Mouse (Mus musculus) adrenal gland, postnatal 0 days (tissue): ENCODE results near the gene Eprs. TPM values are rescaled to one million over a fixed set of nuclear protein-coding genes. Genes with fewer than 3 reads are reported as not detected.

ENCODE experiments used
- microRNA-seq: library from miRNA; unstranded; fragments of <30 nt; microRNA quantifications from one replicate; pipeline ENCODE4, GENCODE M21; 2016; ENCODE audit warnings: borderline replicate concordance; ENCODE audit not compliant: insufficient number of aligned reads
- polyA plus RNA-seq: library from polyadenylated mRNA; unstranded; fragments of >200 nt; fragmentation: Nextera tagmentation; extraction: Ambion mirVana; gene quantifications from 2 replicates; pipeline ENCODE4 v1.2.1, GENCODE M21; 2015

Eprs gene
- 53.7 and 77.0 TPM in 2 replicates for polyA plus RNA-seq

DNA sequence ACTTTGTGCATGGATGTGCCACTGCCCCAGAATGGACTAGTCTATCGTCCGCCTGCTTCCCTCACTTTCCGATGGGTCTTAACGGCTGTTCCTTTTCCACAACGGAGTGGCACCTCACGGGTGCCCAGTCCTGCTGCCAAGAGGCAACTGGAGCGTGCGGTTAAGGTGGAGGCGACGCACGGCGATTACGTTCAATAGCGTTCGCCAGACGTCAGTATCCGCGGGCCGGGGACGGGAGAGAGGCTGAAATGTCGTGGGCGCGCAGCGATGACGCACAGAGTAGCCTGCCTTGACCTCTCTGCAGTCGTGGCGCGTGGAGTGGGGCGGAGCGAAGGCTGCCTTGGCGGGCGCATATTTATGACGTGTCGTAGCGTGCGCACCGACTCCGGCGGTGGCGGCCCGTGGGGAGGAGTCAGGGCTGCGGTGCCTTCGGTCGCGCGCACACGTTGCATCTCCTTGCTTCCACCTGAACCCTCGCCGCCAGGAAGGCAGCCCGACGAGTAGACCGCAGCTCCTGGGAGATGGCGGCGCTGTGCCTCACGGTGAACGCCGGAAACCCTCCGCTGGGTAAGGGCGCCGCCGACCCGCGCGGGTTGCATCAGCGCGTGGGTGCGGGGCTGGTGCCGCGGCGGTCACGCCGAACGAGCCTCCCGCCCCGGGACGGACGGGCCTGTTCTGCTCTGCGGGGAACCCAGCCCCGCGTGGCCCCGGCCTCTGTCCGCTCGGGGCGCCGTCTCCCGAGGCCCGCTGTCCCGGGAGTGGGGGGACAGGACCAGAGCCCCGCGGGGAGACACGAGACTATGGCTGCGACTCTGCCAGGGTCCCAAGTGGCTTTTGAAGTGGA, at the start of gene Eprs:
Eprs (plus strand) TSS at position 368 of the 844 bp plus-strand sequence.

DNA sequence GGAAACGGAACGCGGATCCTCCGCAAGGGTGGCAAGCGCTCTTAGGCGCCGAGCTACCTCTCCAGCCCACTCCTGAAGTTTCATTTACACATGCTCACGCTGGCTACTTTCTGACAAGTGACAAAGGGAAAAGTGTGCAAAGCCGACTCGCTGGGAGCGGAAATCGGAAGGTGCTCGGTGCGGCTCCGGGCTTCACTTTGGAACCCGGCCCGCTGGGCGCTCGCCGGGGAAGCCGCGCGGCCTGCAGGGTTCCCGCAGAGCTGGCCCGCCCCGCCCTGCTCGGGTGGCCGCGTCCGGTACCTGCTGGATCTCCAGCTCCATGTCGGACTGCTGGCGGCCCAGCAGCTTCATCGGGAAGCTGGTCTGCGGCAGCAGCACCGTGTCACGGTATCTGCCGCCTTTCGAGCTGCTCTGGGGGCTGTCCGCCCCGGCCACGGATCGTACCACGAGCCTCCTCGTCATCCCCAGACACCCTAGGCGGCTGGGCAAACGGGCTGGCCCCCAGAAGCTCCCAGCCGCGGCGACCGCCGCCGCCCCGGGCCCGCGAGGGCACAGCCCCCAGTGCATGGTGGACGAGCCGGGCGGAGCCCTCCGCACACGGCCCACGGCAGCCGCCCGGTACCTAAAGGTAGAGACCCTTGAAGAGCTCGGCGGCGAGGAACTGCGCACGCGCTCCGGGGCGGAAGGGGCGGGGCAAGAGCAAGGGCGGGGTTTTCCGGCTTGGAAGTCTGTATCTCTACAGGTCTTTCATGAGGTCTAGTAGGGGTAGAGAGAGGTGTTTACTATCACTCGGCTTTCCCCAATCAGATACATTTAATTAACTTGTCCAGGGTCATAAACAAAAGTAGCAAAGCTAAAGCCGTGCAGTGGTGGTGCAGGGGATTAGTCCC, 33.9 kb upstream of the Eprs start, which contains the start of gene Iars2:
Iars2 (minus strand) TSS at position 676 of the 890 bp plus-strand sequence.

DNA sequence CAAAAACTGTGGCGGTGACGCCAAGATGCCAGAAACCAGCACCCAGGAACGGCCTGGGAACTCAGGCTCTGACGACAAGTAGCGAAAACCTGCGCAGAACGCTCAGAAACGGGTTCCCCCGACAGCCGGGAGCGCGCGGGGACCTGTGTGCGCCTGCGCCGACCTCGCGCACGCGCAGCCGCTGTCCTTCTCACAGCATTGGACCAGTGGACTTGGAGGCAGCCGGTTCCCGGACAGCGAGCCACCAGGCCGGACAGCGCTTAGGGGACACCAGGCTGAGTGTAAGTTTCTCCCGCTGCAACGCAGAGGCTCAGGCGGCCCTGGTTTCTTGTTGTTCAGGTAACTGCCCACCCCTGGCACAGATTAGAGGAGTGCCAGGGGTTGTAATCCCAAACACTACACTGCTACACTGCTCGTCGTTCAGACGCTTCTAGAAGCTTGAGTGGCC, 30.8 kb upstream of the Eprs start, which contains the start of gene Bpnt1:
Bpnt1 (plus strand) TSS at position 167 of the 448 bp plus-strand sequence.

DNA sequence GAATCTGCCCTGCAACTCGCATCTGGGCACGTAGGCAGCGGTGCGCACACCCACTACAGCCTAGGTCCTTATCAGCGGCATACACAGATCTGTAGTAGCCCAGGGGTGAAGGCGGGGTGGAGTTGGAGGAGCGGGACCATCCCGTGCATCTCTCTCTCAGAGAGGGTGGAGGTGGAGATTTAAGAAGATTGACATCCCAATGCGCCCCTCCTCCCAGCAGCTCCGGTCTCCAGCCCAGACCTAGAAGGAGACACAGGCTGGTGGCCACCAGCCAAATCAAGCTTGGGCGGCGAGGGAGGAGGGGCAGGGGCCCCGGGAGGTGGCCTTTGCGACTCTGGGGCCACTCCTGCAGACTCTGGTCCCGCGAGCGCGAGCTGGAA, 91.7 kb downstream of the Eprs start, which contains the start of gene Slc30a10:
Slc30a10 (plus strand) TSS at position 274 of the 380 bp plus-strand sequence.

Small RNA genes within 50 kb of the gene (microRNA-seq; reads per million reads assigned to microRNA genes)
- gene Mir194-1 (3.2 reads per million), gene Mir215 (27.7 reads per million, percentile 28 among the genes with 10 or more reads in this experiment)

Other genes starting within 250 kb of the Eprs start
- gene Rab3gap2, start 158.9 kb upstream of the Eprs start, polyA plus RNA-seq, result 14.2 and 19.1 TPM in 2 replicates
- gene Iars2, start 33.6 kb upstream of the Eprs start, polyA plus RNA-seq, result 25.5 and 56.2 TPM in 2 replicates
- gene Bpnt1, start 30.9 kb upstream of the Eprs start, polyA plus RNA-seq, result 29.2 and 43.8 TPM in 2 replicates
- gene Slc30a10, start 91.8 kb downstream of the Eprs start, polyA plus RNA-seq, result 0.30 and 0.54 TPM in 2 replicates